Mouse (Mus musculus) hindbrain, embryonic 12.5 days (tissue): ENCODE data around the gene Sp2. TPM values are rescaled to one million over a fixed set of nuclear protein-coding genes. Genes with fewer than 3 reads are reported as not detected.

Experiments
- ATAC-seq: fragments of 200-750 bp; cut with Nextera tagmentation; 2 replicates; pipeline ENCODE4 v1.8.0; 2017; ENCODE audit warnings: moderate TSS enrichment; ENCODE audit not compliant: low FRiP score
- H3K27ac ChIP-seq: fragments of 300-500 bp; sonication (generic); 2 replicates; pipeline ENCODE4 v1.5.1; 2016; ENCODE audit warnings: mild to moderate bottlenecking
- H3K27me3 ChIP-seq: fragments of 300-500 bp; sonication (generic); 2 replicates; pipeline ENCODE4 v1.6.1; 2016; ENCODE audit warnings: mild to moderate bottlenecking
- H3K36me3 ChIP-seq: fragments of 300-500 bp; sonication (generic); 2 replicates; pipeline ENCODE4 v1.6.1; 2016; ENCODE audit warnings: mild to moderate bottlenecking
- H3K4me1 ChIP-seq: fragments of 300-500 bp; sonication (generic); 2 replicates; pipeline ENCODE4 v1.6.1; 2016
- H3K4me2 ChIP-seq: fragments of 300-500 bp; sonication (generic); replicated peaks from 2 replicates; pipeline ENCODE4 v1.6.1; 2016; ENCODE audit warnings: mild to moderate bottlenecking
- H3K4me3 ChIP-seq: fragments of 300-500 bp; sonication (generic); 2 replicates; pipeline ENCODE4 v1.5.1; 2016; ENCODE audit warnings: mild to moderate bottlenecking
- H3K9ac ChIP-seq: fragments of 300-500 bp; sonication (generic); 2 replicates; pipeline ENCODE4 v1.6.1; 2016; ENCODE audit warnings: mild to moderate bottlenecking, moderate library complexity
- H3K9me3 ChIP-seq: fragments of 300-500 bp; sonication (generic); replicated peaks from 2 replicates; pipeline ENCODE4 v1.6.1; 2016; ENCODE audit warnings: mild to moderate bottlenecking
- WGBS: fragments of 180-500 bp; shearing (Covaris S2); methylation state at CpG from one replicate; pipeline ENCODE4 v1.1.7; 2016; 5-methylcytosine and 5-hydroxymethylcytosine counted together
- polyA plus RNA-seq: library from polyadenylated mRNA; unstranded; fragments of >200 nt; fragmentation: Nextera tagmentation; extraction: Ambion mirVana; gene quantifications from 2 replicates; pipeline ENCODE4 v1.2.1, GENCODE M21; 2016

Gene Sp2
- polyA plus RNA-seq, 1 experiment from 2014 or later: 19.0 TPM

- Histone ChIP-seq H3K27ac (no peak overlapping the region), H3K4me3 (no peak overlapping the region), H3K4me1 (peaks cover 15% of the 10 kb centered on the region; the same call in 1 of the 2 replicates), H3K4me2 (no peak overlapping the region), H3K9me3 (no peaks in the 10 kb centered on the region), H3K27me3 (no peaks in the 10 kb centered on the region), H3K36me3 (peaks cover 20% of the 10 kb centered on the region), H3K9ac (no peak overlapping the region)
- ATAC-seq: no peak
- WGBS: 88% methylated on average over 3 of the region's 3 CpGs
Observed at GRCm38 (mm10) chr11:96966172-96966571, 16.6 kb downstream of the Sp2 start.

DNA sequence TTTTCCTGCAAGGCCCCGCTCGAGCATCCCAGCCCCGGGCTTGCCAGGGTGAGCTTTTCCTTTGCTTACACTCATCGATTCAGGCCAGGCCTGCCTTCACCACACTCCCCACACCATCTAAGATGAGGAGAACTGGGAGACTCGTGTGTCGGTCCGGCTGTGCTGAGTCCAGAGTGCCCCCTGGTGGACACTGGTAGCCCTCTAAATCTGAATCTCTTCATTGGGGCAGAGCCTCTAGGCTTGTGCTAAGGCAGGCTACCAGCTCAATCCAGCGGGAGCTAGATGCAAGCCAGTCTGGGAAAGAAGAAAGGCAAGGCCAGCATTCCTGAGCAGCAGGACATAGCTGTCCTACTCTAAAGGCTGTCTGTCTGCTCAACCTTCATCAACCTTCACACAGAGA is 19.2 kb downstream of the Sp2 start:
- Histone ChIP-seq H3K27ac (no peak overlapping the region), H3K9me3 (no peaks in the 10 kb centered on the region), H3K4me3 (no peak overlapping the region), H3K4me1 (0 out of 2 replicates have a peak, but pooled peaks cover 3% of the 10 kb centered on the region), H3K9ac (no peak overlapping the region), H3K27me3 (no peaks in the 10 kb centered on the region), H3K4me2 (no peak overlapping the region), H3K36me3 (peaks cover 39% of the 10 kb centered on the region)
- 22% methylated on average over 8 of the region's 8 CpGs for WGBS
- ATAC-seq: peak; percentile 54; the same call in 1 of the 2 replicates

- Histone ChIP-seq H3K9ac (no peak overlapping the region), H3K4me1 (no peaks in the 10 kb centered on the region), H3K36me3 (peaks cover 84% of the 10 kb centered on the region), H3K27ac (no peak overlapping the region), H3K4me2 (no peak overlapping the region), H3K4me3 (no peak overlapping the region), H3K27me3 (no peaks in the 10 kb centered on the region), H3K9me3 (no peaks in the 10 kb centered on the region)
- 88% methylated on average over 10 of the region's 10 CpGs for WGBS
- ATAC-seq: no peak
Observed at GRCm38 (mm10) chr11:96957061-96957805, 25.5 kb downstream of the Sp2 start.

- no peak overlapping the region for H3K27ac ChIP-seq
- no peaks in the 10 kb centered on the region for H3K9me3 ChIP-seq
- H3K4me3 ChIP-seq: no peak overlapping the region
- no peak for ATAC-seq
- H3K27me3 ChIP-seq: no peaks in the 10 kb centered on the region
- H3K4me2 ChIP-seq: no peak overlapping the region
- H3K4me1 ChIP-seq: no peaks in the 10 kb centered on the region
- peaks cover 84% of the 10 kb centered on the region for H3K36me3 ChIP-seq
- H3K9ac ChIP-seq: no peak overlapping the region
- 62% methylated on average over 20 of the region's 20 CpGs for WGBS
Observed at GRCm38 (mm10) chr11:96956009-96956724, 26.6 kb downstream of the Sp2 start.

GRCm38 (mm10) chr11:96955094-96955493 is 27.7 kb downstream of the Sp2 start:
- Histone ChIP-seq H3K36me3 (peaks cover 78% of the 10 kb centered on the region), H3K9ac (no peak overlapping the region), H3K27ac (no peak overlapping the region), H3K4me3 (no peak overlapping the region), H3K27me3 (no peaks in the 10 kb centered on the region), H3K9me3 (no peaks in the 10 kb centered on the region), H3K4me1 (no peaks in the 10 kb centered on the region), H3K4me2 (no peak overlapping the region)
- 92% methylated on average over 4 of the region's 4 CpGs for WGBS
- ATAC-seq: no peak

- Histone ChIP-seq H3K9me3 (no peaks in the 10 kb centered on the region), H3K4me1 (no peaks in the 10 kb centered on the region), H3K4me3 (no peak overlapping the region), H3K36me3 (peaks cover 66% of the 10 kb centered on the region), H3K9ac (no peak overlapping the region), H3K27ac (no peak overlapping the region), H3K27me3 (no peaks in the 10 kb centered on the region), H3K4me2 (no peak overlapping the region)
- no peak for ATAC-seq
- 84% methylated on average over 6 of the region's 6 CpGs for WGBS
Observed at GRCm38 (mm10) chr11:96952896-96953295, 29.9 kb downstream of the Sp2 start.

DNA sequence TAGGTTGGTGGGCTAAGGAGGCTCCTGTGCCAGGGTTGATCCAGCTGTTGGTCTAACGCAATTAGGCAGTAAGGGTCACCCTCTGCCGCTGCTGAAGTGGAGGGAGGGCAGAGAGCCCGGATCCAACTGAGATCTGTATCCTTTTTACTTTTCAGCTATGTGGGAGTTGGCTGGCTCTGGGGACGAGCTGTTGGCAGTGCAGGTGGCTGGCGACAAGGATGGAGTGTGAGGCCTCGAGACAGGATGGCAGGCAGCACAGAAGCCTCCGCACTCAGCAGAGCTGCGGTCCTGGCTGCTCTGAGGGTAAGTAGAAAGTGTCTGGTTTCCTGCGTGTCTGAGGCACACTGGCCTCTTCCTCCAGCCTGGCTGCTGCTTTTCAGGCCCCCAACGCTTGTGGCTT is 30.3 kb downstream of the Sp2 start:
- no peak overlapping the region for H3K27ac ChIP-seq

DNA sequence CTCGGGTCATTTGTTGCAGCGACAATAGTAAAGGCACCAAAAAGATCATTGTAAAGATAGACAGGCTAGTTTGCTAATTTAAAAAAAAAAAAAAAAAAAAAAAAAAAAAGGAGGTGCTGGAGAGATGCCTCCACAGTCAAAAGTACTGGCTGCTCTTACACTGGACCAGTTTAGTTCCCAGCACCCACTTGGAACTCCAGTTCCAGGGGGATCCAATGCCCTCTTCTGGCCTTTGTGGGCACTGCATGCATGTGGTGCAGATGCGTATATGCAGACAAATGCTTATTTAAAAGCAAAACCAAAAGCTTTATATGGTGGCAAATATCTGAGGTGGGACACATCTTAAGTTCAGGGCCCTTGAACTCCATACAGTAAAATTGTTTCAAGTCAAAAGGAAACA is 32.0 kb downstream of the Sp2 start:
- H3K4me1 ChIP-seq: no peaks in the 10 kb centered on the region
- H3K9ac ChIP-seq: no peak overlapping the region
- H3K4me2 ChIP-seq: no peak overlapping the region
- no peaks in the 10 kb centered on the region for H3K27me3 ChIP-seq
- ATAC-seq: no peak
- no peak overlapping the region for H3K4me3 ChIP-seq
- H3K36me3 ChIP-seq: peaks cover 48% of the 10 kb centered on the region
- no peak overlapping the region for H3K27ac ChIP-seq
- WGBS: 96% methylated on average over 3 of the region's 3 CpGs
- no peaks in the 10 kb centered on the region for H3K9me3 ChIP-seq

More for the DNA sequence above, 30.3 kb downstream of the Sp2 start:
- Histone ChIP-seq H3K4me3 (no peak overlapping the region), H3K4me1 (no peaks in the 10 kb centered on the region), H3K27me3 (no peaks in the 10 kb centered on the region), H3K4me2 (no peak overlapping the region), H3K9me3 (no peaks in the 10 kb centered on the region), H3K36me3 (peaks cover 63% of the 10 kb centered on the region), H3K9ac (no peak overlapping the region)
- ATAC-seq: no peak
- 90% methylated on average over 10 of the region's 10 CpGs for WGBS

DNA sequence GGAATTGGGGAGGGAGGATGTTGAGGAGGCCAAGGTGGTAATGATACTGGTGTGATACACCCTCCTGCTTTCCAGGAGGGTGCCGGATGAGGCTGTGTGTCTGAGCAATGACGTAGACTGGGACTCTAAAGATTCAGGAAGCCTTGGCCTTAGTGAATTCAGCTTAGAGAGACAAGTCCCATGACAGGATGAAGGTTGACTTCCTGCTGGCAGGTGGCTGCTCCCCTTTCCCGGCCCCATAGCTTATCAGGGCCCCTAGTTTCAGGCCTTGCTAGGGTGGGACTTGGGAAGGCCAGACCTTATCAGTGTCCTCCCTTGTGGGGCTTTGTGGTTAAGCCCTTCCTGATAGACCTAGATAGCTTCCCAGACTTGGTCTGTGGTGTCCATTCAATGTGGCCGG is 34.9 kb downstream of the Sp2 start:
- Histone ChIP-seq H3K9me3 (no peaks in the 10 kb centered on the region), H3K9ac (no peak overlapping the region), H3K4me3 (no peak overlapping the region), H3K4me2 (no peak overlapping the region), H3K27me3 (no peaks in the 10 kb centered on the region), H3K4me1 (peaks cover 13% of the 10 kb centered on the region), H3K27ac (no peak overlapping the region), H3K36me3 (peaks cover 21% of the 10 kb centered on the region)
- ATAC-seq: no peak
- 89% methylated on average over 4 of the region's 4 CpGs for WGBS

DNA sequence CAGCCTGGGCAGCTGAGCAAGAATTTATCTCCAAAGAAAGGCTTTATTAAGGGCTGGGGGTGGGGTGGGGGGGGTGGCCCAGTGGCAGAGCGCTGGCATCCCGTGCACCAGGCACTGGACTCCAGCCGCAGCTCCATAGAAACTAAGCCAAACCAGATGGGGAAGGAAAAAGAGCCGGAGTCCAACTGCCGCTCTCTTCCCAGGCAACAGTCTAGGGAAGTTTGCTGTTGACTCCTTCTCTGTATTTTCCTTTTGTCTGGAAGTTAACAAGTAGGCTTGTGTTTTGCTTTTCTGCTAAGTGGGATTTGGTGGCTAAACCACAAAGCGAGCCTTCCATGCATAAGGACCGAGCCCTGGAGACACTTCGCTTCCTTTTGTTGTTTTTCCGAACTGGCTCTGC is 36.3 kb downstream of the Sp2 start:
- no peak overlapping the region for H3K4me3 ChIP-seq
- H3K4me2 ChIP-seq: no peak overlapping the region
- no peak overlapping the region for H3K9ac ChIP-seq
- no peak for ATAC-seq
- no peak overlapping the region for H3K27ac ChIP-seq
- peaks cover 8% of the 10 kb centered on the region for H3K36me3 ChIP-seq
- H3K27me3 ChIP-seq: no peaks in the 10 kb centered on the region
- peaks cover 13% of the 10 kb centered on the region for H3K4me1 ChIP-seq
- H3K9me3 ChIP-seq: no peaks in the 10 kb centered on the region
- WGBS: 73% methylated on average over 9 of the region's 9 CpGs

DNA sequence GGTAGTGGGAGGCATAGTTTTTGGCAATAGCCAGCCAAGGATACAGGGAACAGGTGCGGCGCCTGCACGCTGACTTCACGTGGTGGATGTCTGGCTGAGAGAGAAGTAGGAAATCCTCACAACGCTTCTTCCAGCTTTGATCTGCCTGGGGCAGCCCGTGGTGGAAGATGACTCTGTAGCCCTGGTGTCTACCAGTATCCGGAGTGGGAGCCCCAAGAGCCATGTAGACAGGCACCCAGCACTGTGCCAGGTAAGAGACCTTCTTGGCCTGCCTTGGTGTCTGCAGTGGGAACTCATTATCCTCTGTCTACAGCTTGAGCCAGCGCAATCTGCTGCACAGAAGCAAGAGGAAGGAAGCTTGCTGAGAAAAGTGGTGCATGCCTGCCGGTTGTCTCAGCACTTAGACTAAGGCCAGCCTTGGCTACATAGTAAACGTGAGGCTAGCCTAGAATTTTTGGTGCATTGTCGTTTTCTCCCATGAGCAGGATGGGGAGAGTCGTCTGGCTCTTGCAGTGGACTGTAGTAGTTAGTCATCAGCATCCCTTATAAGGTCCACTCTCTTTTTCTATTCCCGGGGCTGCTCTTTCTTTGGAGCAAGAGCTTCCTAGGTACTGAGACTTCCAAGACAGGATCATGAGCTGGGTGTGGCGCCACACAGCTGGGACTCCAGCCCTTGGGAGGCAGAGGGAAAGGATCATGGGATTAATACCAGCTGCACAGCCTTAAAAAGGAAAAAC is 37.7 kb downstream of the Sp2 start:
- Histone ChIP-seq H3K4me3 (no peak overlapping the region), H3K9ac (peak overlapping the region; percentile 38)
- 82% methylated on average over 14 of the region's 14 CpGs for WGBS

DNA sequence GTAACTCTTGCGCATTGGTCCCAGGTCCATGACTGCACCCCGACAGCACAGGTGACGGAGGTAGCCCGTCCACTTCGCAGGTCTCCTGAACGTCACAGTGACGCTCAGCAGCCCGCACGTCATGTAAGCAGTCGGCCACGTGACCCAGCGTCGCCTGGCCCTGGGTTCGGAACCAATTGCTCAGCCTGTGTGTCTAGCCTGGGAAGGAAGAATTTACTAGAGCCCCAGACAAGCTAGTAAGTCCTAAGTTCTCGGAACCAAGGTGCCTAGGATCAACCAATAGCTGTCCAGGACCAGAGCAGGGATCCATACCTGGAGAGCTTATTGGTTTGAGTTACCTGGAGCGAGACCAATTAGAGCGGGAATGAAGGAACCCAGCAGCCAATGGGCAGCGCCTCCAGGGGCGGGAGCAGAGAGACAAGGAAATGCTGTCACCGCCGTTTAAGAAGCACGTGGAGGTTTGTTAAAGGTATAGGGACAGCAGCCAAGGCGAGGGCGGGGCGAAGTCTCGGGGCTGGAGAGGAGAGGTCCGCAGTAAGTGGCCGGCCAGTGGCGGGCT is 38.9 kb downstream of the Sp2 start, which contains the start of gene Pnpo:
Gene Pnpo (minus strand): TSS at position 241 of the 559 bp plus-strand sequence.
- no peak within 1 kb of the TSS for H3K27ac ChIP-seq
- H3K4me3 ChIP-seq: peak within 1 kb of the TSS; percentile 54
- under 1% methylated on average over 29 of the region's 29 CpGs for WGBS
- no peaks in the 10 kb centered on the region for H3K9me3 ChIP-seq
- H3K27me3 ChIP-seq: no peaks in the 10 kb centered on the region
- H3K36me3 ChIP-seq: no peaks in the 10 kb centered on the region
- peak within 1 kb of the TSS; percentile 80 for H3K4me2 ChIP-seq
- ATAC-seq: peak; percentile 97
- H3K4me1 ChIP-seq: peaks cover 13% of the 10 kb centered on the region
- peak within 1 kb of the TSS; percentile 61 for H3K9ac ChIP-seq

More for the DNA sequence above, 37.7 kb downstream of the Sp2 start:
- no peaks in the 10 kb centered on the region for H3K9me3 ChIP-seq
- H3K36me3 ChIP-seq: no peaks in the 10 kb centered on the region
- no peak for ATAC-seq
- H3K4me2 ChIP-seq: peak overlapping the region; percentile 80
- H3K27ac ChIP-seq: no peak overlapping the region
- no peaks in the 10 kb centered on the region for H3K27me3 ChIP-seq
- H3K4me1 ChIP-seq: peaks cover 13% of the 10 kb centered on the region
